Mouse (Mus musculus) spleen, adult 2 months (tissue): ENCODE measurements around the gene Prr19. TPM values are rescaled to one million over a fixed set of nuclear protein-coding genes. Genes with fewer than 3 reads are reported as not detected.
A peak's percentile ranks its signal among the peaks of the same experiment; 100 is the strongest.

Experiments used
- DNase-seq, 2 experiments: peaks; one replicate each; pipeline versions ENCODE4 v3.0.0 to v3.0.0-alpha.2; 2012 to 2021; ENCODE audit warnings: low spot score in 2 of 2, low read depth in 1 of 2
- H3K27ac ChIP-seq: fragments of 200-500 bp; 2 replicates; pipeline ENCODE4 v1.5.1; 2012; ENCODE audit warnings: low read length, inconsistent platforms; ENCODE audit not compliant: insufficient read depth
- H3K27me3 ChIP-seq: fragments of 200-500 bp; 2 replicates; pipeline ENCODE4 v1.6.1; 2012; ENCODE audit warnings: mild to moderate bottlenecking, moderate library complexity, low read length, inconsistent platforms; ENCODE audit not compliant: control insufficient read depth, insufficient read depth
- H3K36me3 ChIP-seq: fragments of 200-500 bp; 2 replicates; pipeline ENCODE4 v1.6.1; 2012; ENCODE audit warnings: mild to moderate bottlenecking, low read length, inconsistent platforms; ENCODE audit not compliant: control insufficient read depth, insufficient read depth
- H3K4me1 ChIP-seq: fragments of 200-500 bp; 2 replicates; pipeline ENCODE4 v1.6.1; 2011; ENCODE audit warnings: inconsistent platforms; ENCODE audit not compliant: control insufficient read depth, insufficient read depth, insufficient read length
- H3K4me3 ChIP-seq: fragments of 200-500 bp; 2 replicates; pipeline ENCODE4 v1.5.1; 2011; ENCODE audit warnings: mild to moderate bottlenecking, inconsistent platforms; ENCODE audit not compliant: insufficient read depth, insufficient read length; ENCODE audit errors: extremely low read depth
- CTCF ChIP-seq: fragments of 200-500 bp; IDR thresholded peaks from 2 replicates; pipeline ENCODE4 v1.5.1; 2011; ENCODE audit warnings: mild to moderate bottlenecking, inconsistent platforms; ENCODE audit not compliant: insufficient read depth, insufficient read length, insufficient replicate concordance; ENCODE audit errors: extremely low read depth
- POLR2A ChIP-seq: fragments of 200-500 bp; IDR thresholded peaks from 2 replicates; pipeline ENCODE4 v1.6.1; 2011; ENCODE audit warnings: low read depth, low read length, inconsistent platforms
- WGBS: fragments of 180-500 bp; shearing (Covaris S2); methylation state at CpG from one replicate; pipeline ENCODE4 v1.1.7; 2018; 5-methylcytosine and 5-hydroxymethylcytosine counted together
- polyA plus RNA-seq: library from polyadenylated mRNA; depleted of rRNA; stranded (reverse); fragments of >200 nt; gene quantifications from 2 replicates; pipeline ENCODE4 v1.2.3, GENCODE M21; 2012

Gene Prr19
- polyA plus RNA-seq, 1 experiment, result not detected

DNA sequence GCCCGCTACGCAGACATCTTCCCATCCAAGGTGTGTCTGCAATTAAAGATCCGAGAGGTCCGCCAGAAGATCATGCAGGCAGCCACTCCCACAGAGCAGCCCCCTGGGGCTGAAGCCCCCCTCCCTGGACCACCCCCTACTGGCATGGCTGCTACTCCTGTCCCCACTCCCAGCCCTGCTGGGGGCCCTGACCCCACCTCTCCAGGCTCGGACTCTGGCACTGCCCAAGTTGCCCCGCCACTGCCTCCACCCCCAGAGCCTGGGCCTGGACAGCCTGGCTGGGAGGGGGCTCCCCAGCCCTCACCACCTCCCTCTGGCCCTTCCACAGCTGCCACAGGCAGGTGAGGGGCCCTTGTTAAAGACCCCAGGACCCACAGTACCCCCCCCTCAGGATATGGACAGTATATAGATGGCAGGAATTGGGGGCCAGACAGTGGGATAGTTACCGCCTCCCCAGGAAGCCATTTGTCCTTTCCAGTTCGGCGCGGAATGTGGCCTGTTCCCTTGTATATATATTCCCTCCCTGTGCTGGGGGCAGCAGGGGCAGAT is 7.9 kb upstream of the Prr19 start:
- 95% methylated on average over 10 of the region's 10 CpGs for WGBS
- no peak for DNase-seq
- H3K27me3 ChIP-seq, result no peaks in the 10 kb centered on the region
- TF ChIP-seq CTCF, result no peak
- H3K36me3 ChIP-seq, result peaks cover 45% of the 10 kb centered on the region
- H3K4me3 ChIP-seq, result no peak overlapping the region
- H3K4me1 ChIP-seq, result peaks cover 7% of the 10 kb centered on the region
- H3K27ac ChIP-seq, result no peak overlapping the region

DNA sequence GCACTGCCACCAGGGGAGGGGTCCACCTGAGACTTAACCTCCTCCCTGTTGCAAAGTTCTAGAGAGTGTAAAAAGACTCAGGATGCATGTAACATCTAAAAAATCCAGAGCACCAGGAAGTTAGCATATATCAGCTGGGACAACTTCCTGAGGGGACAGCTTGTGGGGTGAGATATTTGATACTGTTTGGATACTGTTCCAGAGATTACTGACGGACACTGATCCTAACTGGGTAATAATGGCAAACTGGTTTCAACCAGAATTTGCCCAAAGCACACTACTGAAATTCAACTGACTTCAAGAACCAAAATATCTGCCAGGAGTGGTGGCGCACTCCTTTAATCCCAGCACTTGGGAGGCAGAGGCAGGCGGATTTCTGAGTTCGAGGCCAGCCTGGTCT is 6.7 kb upstream of the Prr19 start:
- Histone ChIP-seq H3K36me3 (peaks cover 33% of the 10 kb centered on the region), H3K27ac (no peak overlapping the region), H3K4me1 (peaks cover 9% of the 10 kb centered on the region), H3K4me3 (no peak overlapping the region), H3K27me3 (no peaks in the 10 kb centered on the region)
- WGBS, result 89% methylated on average over 4 of the region's 4 CpGs
- TF ChIP-seq POLR2A (no peak), CTCF (no peak)
- no peak for DNase-seq

DNA sequence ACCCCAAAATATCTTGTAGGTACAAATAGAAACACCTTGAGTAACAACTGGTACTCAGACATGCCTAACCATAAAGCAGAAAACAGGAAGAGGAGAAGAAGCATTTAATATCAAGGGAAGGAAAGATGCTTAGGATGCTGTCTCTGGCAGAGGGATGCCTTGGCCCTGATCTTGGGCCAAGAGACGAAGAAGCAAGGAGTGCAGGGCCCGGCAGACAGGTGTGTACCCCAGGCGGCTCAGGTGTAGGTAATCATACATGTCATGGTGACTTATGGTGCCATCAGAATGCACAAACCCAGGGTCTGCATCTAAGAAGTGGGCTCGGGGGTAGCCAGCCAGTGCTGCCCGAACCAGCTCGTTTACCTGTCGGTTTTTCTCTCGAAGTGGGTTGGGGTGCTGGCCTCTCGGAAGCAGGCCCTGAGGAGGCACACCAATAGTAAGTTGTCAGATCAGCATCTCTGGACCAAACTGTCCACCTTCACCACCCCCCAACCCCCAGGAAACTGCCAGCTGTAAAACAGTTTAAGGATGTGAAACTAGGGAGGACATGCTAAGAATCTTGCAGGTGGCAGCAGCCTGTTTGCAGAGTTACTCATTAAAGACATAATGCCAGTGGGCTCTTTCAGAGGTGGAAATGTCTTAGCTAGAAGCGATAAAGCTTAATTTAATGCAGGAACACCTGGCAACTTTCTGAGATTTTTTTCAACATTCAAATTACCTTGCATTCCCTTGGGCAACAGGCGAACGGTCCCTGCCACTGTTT is 6.1 kb upstream of the Prr19 start:
- 62% methylated on average over 12 of the region's 12 CpGs for WGBS
- Histone ChIP-seq H3K36me3 (peaks cover 28% of the 10 kb centered on the region), H3K4me1 (peaks cover 9% of the 10 kb centered on the region), H3K27me3 (no peaks in the 10 kb centered on the region), H3K27ac (peak overlapping the region; percentile 61), H3K4me3 (no peak overlapping the region)
- TF ChIP-seq POLR2A, result no peak
- no peak for TF ChIP-seq CTCF
- no peak for DNase-seq

DNA sequence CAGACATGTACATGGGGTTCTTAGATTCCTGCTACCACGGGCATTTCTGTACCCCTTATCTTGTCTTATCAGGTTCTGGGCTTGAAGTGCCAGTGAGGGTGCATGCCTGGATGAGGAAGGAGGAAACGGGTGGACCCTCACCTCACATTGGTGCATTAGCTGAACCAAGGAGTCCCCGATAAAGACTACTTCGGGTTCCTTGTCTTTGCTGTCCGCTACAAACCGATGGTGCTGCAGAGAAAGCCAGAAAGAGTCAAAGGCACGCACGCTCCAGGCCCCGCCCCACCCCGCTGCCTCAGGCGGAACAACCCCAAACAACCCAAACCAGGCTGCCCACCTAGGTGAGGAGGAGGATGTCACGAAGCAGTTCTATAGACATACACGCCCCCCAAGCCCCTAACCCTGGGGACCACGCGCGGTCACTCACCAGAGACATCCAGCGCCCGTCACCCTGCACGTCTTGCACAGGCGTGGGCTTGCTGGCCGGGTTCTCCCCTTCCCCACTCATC is 4.2 kb upstream of the Prr19 start:
- 2% methylated on average over 21 of the region's 21 CpGs for WGBS
- Histone ChIP-seq H3K36me3 (peaks cover 13% of the 10 kb centered on the region), H3K4me1 (peaks cover 9% of the 10 kb centered on the region), H3K27ac (peak overlapping the region; percentile 86), H3K27me3 (no peaks in the 10 kb centered on the region), H3K4me3 (peak overlapping the region; percentile 71)
- peak in 1 of 2 experiments; percentile 51 for DNase-seq
- TF ChIP-seq POLR2A (no peak), CTCF (no peak)

DNA sequence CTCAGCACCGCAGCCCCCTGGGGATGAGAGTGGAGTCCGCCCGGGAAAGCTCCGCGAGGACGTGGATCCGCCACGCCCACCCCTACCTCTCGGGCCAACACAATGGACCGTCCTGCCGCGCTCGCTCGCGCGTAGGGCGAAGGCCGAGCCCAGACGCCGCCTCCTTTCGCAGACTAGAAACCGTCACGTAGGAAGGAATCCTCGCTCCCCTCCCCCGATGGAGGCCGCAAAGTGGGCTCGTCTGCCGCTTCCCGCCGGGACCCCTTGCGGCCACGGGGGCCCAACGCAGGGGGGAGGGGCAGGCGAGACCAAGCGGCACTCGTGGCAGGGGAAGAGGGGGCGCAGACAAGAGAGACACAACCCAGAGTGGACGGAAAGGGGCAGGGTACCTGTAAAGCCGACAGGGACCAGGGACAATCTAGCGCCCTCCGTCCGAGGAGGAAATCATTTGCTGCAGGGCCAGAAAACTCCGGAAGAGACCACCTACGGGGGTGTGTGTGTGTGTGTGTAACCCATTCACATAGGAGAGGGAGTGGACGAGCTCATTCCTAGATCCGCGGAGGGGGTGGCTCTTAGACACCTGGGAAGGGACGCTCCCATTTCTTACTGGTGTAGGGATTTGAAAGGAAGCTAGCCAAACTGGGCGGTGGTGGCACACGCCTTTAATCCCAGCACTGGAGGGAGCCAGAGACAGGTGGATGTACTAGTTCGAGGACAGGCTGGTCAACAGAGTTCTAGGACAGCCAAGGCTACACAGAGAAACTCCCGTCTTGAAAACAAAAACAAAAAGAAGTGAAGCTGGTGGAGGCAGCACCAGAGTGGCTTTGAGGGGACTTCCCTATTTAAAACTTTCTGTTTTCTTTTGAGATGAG is 3.5 kb upstream of the Prr19 start, which contains the start of gene Pafah1b3:
Pafah1b3 (minus strand) TSS at position 533 of the 872 bp plus-strand sequence.
- Histone ChIP-seq H3K4me3 (peak within 1 kb of the TSS; percentile 71), H3K27me3 (no peaks in the 10 kb centered on the region), H3K4me1 (peaks cover 9% of the 10 kb centered on the region), H3K36me3 (peaks cover 7% of the 10 kb centered on the region), H3K27ac (peak within 1 kb of the TSS; percentile 86)
- DNase-seq, result peak in 1 of 2 experiments; percentile 51
- no peak for TF ChIP-seq POLR2A
- 0 out of 2 replicates have a peak, but pooled peaks have one; percentile 1 for TF ChIP-seq CTCF
- WGBS, result 1% methylated on average over 52 of the region's 52 CpGs

DNA sequence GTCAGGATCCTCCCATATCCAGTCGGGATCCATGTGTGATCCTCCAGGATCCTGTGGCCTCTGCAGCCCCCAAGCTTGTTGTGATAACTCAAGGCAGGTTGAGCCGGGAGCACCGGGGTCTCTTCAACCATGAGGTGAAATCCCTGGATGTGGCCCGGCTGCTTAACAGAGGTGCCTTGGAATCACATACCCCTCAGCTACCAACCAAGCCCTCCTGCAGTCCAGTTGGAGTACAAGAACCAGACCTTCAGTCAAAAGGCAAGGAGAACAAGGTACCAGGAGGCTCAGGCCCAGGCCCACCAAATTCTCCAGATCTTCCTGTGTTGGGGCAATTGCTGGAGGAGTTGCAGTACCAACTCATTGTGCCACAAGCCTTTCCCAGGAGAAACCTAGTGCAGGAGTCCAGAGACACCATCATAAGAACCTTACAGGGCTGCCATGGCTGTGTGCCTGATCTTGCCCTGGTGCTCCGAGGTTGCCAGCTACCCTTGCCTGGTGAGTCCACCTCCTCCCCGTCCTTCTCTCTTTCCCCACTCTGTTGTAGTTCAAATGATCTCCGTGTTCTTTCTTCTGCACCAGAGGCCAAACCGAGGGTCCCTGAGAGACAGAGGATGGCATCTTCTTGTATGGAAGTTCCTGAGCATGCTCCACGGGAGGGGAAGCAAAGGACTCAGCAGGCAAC is 1.9 kb downstream of the Prr19 start:
- Histone ChIP-seq H3K4me3 (no peak overlapping the region), H3K27me3 (peaks cover 10% of the 10 kb centered on the region; the same call in 1 of the 2 replicates), H3K4me1 (peaks cover 7% of the 10 kb centered on the region), H3K36me3 (no peaks in the 10 kb centered on the region), H3K27ac (no peak overlapping the region)
- 72% methylated on average over 9 of the region's 9 CpGs for WGBS
- TF ChIP-seq POLR2A, result no peak
- no peak for TF ChIP-seq CTCF
- DNase-seq, result no peak
